Mouse (Mus musculus): ENCODE data around the gene Rrp9.

Gene Rrp9

DNA sequence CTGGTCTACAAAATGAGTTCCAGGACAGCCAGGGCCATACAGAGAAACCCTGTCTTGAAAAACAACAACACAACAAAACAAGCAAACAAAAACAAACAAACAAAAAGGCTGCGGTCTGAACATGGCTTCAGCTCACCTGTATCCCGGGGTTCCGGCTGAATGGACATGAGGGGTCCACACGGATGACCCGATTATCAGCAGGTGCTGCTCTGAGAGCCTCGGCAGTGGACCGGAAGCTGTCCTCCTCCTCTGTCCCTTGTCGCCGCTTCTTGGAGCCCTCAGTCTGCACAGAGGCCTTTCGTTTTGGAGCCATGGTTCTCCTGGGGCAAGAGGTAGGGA is at the start of gene Rrp9:
Gene Rrp9, plus strand, starts transcription at position 301 of the 339 bp plus-strand sequence.
- in situ Hi-C loops (cut with MboI, MseI), result loop anchor here (5.0 kb wide), 2 partner anchors 38 to 193 kb away; partner anchors contain the start of genes Acy1 and Poc1a

DNA sequence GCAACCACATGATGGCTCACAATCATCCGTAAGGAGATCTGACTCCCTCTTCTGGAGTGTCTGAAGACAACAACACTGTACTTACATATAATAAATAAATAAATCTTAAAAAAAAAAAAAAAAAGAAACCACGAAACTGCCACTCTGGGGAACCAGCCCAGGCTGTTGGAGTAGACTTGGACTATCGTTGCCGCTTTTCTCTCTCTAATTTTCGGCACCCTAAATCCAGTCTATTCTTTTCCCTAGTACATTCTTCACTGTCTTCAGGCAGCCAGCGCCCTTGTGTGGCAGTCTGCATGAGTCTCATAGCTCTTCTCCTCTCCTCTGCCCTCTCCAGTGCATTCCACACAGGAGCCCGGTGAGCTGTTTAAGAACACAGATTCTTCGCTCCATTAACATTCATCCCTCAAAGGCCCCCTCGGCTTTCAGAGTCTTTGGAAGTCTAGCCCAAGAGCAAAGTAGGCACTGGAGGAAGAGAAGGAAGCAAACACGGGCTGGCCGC is 47.0 kb upstream of the Rrp9 start:
- in situ Hi-C loops (cut with MboI, MseI), result loop anchor here (25.0 kb wide), 1 partner anchor 941 kb away; no protein-coding TSS in a partner anchor

DNA sequence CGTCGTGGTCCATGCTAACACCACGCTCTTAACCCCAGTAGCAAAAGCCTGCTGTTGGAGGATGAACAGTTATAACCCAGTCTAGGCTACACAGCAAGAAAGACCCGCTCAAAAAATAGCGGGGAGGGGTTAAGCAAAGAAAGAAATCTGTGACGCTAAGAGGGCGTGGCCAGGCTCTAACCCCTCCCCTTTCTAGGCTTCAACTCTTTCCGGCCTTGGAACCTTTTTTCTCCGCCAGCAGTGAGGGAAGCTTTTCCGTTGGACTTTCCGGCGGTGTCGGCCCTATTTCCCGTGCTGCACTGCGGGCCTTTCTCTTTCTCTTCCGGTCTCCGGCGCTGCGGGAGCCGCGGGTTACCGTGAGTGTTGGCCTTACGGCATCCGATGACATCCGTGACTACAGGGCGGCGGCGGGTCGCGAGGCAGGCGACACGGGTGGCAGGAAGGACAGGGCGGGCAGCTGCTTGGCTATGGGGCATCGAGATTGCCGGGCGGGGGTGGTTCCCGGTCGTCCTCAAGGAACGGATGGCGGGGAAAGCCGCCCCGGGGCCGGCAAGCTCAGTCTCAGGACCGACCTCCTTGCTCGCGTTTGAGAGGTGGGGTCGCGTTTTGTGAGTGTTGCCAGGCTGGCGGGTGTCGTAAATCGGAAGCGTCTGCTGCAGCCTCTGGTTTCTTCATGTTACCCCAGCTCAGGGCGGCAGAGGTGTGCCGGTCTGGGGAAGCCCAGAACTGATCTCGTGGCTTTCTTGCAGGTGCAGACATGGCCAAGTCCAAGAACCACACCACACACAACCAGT is 46.3 kb upstream of the Rrp9 start, which contains the start of gene Rpl29:
Gene Rpl29, plus strand, starts transcription at position 234 of the 794 bp plus-strand sequence.
- in situ Hi-C loops (cut with MboI, MseI), result loop anchor here (10.0 to 25.0 kb wide), 2 partner anchors 265 to 942 kb away; no protein-coding TSS in a partner anchor

DNA sequence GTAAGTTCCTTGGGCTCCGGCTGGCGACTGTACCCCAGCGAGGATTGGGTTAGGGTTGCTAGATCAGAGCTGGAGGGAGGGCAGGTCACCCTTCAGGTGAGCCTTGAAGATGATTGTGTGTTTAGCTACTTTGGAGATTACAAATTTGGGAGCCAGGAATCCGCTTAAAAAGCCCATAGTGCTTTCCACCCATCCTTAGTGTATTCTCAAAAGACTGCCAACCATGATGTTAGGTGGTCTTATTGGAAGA is 45.8 kb upstream of the Rrp9 start:
- in situ Hi-C loops (cut with MboI, MseI), result loop anchor here (10.0 to 25.0 kb wide), 2 partner anchors 265 to 943 kb away; no protein-coding TSS in a partner anchor

DNA sequence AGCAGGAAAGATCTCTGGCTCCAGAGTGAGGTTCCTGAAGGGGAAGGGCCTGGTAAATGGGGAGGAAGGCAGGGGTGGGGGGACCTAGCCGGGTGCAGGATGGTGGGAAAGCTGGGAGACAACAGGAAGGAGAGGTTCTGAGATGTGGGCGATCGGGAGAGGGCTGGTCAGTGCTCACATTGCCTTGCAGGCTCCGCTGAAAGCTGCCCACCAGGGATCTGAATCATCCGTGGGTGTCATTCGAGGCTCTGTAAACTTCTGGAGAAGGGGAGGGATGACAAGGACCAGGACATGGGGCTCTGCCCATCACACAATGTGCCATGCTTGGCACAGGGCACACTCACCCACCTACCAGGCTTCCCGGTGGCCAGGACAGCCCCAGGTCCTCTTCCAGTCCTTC is 42.4 kb upstream of the Rrp9 start:
- in situ Hi-C loops (cut with MboI, MseI), result loop anchor here (10.0 to 25.0 kb wide), 2 partner anchors 269 to 946 kb away; no protein-coding TSS in a partner anchor

DNA sequence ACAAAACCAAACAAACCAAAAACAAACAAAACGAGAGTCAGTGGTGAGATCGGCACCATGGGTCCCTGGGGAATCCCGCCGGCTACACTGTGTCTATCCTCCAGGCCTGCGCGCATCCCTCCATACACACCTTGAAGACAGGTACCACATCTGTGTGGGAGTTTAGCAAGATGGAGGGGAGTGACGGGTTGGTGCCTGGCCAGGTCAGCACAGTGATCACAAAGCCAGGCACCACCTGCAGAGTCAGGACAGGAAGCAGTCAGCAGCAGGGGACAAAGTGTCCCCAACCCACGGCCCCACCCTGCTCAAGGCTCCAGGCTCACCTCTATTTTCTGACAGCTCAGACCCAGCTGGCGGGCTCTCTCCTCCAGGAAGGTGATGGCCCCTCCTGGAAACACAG is 39.2 kb upstream of the Rrp9 start:
- in situ Hi-C loops (cut with MboI, MseI), result loop anchor here (5.0 to 25.0 kb wide), 3 partner anchors 41 to 949 kb away; partner anchors contain the start of genes Parp3 and Rrp9

DNA sequence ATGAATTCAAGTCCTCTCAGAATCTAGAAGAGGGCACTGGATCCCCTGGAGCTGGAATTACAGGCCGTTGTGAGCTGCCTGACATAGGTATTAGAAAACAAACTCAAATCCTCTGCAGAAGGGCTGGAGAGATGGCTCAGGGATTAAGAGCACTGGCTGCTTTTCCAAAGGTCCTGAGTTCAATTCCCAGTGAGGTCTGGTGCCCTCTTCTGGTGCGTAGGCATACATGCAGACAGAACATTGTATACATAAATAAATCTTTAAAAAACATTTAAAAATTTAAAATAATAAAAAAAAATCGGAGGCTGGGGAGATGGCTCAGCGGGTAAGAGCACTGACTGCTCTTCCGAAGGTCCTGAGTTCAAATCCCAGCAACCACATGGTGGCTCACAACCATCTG is 33.1 kb upstream of the Rrp9 start:
- in situ Hi-C loops (cut with MboI, MseI), result loop anchor here (25.0 kb wide), 1 partner anchor 955 kb away; no protein-coding TSS in a partner anchor

DNA sequence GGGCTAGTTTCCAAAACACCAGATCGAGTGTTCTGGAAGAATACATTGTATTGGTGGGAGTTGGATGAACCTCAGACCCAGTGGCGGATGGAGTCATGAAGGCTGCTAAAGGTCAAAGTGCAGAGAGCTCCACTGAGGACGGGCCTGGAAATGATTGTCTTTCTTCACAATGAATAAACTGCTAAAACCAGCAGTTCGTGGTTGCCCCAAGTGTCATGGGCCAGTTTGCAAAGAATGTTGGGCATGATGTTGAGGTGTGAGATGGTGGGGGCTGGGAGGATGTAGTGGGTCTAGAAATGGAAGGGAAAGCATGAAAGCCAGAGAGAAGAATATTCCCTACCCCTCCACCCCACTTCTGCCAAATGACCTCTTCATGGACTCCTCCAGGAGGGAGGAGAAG is 30.9 kb upstream of the Rrp9 start:
- in situ Hi-C loops (cut with MboI, MseI), result loop anchor here (25.0 kb wide), 1 partner anchor 958 kb away; no protein-coding TSS in a partner anchor

DNA sequence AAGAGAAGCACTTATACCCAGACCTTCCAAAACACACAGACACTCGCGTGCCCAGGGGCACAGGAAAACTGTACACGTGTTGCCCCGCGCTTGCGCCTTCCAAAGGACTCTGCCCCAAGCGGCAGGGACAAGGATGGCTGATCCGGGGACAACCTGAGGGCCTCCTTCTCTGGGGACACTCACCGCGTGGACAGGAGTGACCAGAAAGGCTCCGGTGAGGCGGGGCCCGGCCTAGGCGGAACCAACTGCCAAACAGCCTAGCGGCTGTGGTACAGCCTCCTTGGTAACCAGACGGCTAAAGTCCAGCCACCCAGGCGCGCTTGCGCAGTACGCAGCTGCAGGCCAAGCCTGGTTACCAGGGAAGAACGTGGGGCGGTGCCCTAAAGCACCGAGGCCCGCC is 28.4 kb upstream of the Rrp9 start, which contains the start of the genes Abhd14b and Abhd14a:
Gene Abhd14b, plus strand, starts transcription at position 112 of the 400 bp plus-strand sequence.
Gene Abhd14a, minus strand, starts transcription at position 331 of the 400 bp plus-strand sequence.
- in situ Hi-C loops (cut with MboI, MseI), result loop anchor here (25.0 kb wide), 1 partner anchor 960 kb away; no protein-coding TSS in a partner anchor

DNA sequence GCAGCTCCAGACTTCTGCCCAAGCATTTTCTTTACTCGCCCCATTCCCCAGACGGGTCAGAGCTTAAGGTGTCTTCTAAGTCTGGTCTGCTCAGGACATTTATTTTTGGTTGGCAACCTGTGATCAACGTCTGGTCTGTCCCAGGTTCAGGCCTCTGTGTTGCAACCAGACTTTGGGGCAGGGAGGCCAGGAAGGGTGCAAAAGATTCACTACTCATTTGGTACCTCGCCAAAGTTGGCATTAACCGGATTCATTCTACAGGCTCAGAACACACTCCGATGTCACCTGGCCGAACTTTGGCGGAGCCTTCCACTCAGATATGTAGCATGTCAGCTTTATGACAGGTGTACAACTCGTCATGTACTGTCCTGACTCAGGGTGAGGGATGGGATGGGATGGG is 27.8 kb upstream of the Rrp9 start:
- in situ Hi-C loops (cut with MboI, MseI), result loop anchor here (25.0 kb wide), 1 partner anchor 961 kb away; no protein-coding TSS in a partner anchor

DNA sequence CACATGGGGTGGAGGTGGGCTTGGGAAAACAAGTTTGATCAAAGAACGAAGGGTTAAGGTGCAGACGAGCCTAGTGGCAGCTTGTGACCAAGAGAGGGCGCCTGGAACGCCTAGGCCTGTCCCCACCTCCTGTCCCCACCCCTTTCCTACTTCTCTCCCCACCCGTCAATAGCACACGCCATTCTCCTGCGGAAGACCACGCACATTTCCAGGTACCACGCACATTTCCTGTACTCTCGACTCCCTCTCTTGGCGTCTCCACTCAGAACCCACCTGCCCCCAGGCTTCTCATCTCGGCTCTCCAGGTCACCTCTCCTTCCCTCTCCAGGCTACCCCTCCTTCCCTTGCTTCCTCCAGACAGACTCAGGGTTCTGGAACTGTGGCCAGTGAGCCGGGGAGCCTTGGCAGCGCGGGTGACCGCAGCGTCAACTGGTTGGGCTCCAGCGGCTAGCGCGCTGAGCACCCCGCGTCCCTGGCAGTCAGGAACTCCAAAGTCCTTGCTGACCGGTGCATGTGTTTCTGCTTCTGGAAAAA is 27.2 kb upstream of the Rrp9 start:
- in situ Hi-C loops (cut with MboI, MseI), result loop anchor here (25.0 kb wide), 1 partner anchor 961 kb away; no protein-coding TSS in a partner anchor

DNA sequence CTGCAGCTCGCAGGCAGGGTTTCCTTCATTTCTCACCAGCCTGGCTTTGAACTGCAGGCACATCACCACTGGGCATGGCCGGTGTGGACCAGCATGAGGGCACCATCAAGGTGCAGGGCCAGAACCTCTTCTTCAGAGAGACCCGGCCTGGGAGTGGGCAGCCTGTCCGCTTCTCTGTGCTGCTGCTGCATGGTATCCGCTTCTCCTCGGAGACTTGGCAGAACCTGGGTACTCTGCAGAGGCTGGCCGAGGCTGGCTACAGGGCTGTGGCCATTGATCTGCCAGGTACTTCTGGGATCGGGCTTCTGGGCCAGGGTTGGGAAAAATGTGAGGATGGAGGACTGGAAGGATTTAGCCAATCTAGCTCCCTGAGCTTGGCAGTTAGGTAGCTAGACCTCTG is 25.8 kb upstream of the Rrp9 start:
- in situ Hi-C loops (cut with MboI, MseI), result loop anchor here (25.0 kb wide), 1 partner anchor 963 kb away; no protein-coding TSS in a partner anchor

DNA sequence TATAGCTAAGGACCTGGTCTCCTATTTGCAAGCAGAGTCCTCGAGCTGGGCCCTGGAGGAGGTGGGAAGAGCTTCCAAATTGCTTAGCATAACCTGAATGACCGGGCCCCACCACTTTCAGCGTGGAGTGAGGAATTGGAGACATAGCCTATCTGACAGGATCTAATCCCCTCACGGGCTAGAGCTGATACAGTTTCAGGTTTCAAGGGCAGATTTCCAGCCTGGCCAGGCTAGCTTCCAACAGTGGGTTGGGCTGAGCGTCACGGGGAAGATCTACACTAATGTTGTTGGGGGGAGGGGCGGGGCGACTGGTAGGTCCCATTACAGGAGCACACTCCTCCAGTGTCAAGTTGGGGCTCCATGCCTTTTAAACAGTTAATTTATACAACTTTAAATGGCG is 25.1 kb upstream of the Rrp9 start:
- in situ Hi-C loops (cut with MboI, MseI), result no loop called here

DNA sequence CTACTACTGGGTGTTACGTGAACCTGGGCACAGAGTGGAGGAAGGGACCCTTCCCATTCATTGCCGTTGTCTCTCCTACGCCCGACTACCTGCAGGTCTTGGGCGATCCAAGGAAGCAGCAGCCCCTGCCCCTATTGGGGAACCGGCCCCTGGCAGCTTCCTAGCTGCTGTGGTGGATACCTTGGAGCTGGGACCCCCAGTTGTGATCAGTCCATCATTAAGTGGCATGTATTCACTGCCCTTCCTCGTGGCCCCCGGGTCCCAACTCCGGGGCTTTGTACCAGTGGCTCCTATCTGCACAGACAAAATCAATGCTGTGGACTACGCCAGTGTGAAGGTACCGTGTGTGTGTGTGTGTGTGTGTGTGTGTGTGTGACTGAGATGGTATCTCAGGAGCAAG is 24.5 kb upstream of the Rrp9 start:
- in situ Hi-C loops (cut with MboI, MseI), result no loop called here

DNA sequence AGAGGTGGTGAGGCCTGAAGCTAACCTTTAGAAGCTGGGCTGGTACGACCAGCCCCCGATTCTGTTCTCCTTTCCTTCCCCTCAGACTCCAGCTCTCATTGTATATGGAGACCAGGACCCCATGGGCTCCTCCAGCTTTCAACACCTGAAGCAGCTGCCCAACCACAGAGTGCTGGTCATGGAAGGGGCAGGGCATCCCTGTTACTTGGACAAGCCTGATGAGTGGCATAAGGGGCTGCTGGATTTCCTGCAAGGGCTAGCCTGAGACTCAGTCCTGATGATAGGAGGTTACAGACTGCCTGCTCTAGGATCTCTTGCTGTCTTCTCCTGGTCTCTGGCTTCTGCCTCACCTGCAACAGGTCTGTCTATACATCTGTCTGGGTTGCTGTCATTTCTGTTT is 23.9 kb upstream of the Rrp9 start:
- in situ Hi-C loops (cut with MboI, MseI), result no loop called here

DNA sequence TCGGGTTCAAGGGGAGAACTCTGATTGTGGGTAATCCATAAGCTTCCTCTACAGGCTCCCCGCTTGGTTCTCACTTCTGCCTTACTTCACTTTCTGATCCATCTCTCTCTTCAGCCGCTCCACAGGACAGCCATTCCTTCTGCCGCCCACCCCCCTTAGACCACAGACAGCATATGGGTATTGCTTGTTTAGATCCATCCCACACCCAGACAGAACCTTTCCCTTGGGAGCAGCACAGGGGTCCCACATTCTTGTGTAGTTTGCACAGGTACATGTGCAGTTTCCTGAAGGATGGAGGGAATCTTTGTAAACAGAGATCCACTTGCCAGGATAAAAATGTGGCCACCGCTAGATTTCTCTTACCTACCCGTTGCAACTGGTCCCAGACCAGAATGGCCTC is 23.4 kb upstream of the Rrp9 start:
- in situ Hi-C loops (cut with MboI, MseI), result no loop called here

DNA sequence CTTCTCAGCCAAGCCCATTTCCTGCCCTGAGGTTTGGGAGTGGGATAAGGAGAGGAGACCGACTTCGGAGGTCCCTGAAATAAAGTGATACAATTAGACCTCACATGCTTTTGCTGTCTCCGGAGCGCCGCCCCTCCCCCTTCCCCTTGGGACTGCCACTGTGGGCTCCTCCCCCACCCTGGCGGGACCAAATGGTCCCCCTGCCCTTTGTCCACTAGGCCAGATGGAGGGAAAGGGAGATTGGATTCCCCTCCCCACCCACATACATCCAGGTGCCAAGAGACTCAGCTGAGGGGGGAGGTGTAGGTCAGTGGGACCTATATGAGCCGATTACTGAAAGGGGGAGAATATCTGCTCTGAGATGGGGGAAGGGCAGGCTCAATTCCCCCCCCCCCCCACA is 22.9 kb upstream of the Rrp9 start:
- in situ Hi-C loops (cut with MboI, MseI), result no loop called here

DNA sequence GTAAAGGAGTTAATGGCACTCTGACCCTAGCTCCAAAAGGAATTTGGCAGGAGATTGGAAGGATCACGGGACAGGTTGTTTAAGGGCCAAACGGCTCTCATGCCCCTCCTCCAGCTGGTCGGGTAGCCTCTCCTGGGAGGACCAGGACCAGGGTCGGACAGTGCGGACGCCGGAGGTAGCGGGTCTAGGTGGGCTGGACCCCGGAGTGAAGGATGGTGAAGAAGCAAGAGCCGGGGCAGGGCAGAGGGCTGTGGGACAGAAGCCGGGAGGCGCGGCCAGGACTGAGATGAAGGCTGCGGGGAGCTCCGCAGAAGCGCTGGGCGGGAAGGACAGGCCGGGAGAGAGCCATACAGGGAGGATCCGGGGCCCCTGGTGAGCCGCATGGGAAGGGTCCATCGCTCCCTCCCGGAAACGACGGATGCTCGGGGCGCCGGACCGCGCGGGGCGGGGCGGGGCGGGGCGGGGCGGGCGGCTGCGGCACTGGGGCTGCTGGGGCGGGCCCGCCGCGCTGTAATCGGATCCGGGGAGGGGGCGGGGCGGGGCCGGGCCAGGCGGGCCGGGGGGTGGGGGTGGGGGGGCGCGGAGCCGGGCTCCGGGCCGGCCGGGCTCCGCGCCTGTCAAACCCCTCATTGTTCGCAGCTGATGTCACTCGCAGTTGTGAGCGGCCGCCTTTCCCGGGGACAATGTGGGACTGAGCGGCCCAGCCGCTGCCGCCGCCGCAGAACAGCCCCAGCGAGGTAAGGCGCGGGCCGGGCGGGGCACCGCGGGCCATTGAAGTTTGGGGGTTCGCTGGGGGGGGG is 22.3 kb upstream of the Rrp9 start, which contains the start of gene Pcbp4:
Gene Pcbp4, plus strand, starts transcription at position 21 of the 800 bp plus-strand sequence.
- in situ Hi-C loops (cut with MboI, MseI), result no loop called here

DNA sequence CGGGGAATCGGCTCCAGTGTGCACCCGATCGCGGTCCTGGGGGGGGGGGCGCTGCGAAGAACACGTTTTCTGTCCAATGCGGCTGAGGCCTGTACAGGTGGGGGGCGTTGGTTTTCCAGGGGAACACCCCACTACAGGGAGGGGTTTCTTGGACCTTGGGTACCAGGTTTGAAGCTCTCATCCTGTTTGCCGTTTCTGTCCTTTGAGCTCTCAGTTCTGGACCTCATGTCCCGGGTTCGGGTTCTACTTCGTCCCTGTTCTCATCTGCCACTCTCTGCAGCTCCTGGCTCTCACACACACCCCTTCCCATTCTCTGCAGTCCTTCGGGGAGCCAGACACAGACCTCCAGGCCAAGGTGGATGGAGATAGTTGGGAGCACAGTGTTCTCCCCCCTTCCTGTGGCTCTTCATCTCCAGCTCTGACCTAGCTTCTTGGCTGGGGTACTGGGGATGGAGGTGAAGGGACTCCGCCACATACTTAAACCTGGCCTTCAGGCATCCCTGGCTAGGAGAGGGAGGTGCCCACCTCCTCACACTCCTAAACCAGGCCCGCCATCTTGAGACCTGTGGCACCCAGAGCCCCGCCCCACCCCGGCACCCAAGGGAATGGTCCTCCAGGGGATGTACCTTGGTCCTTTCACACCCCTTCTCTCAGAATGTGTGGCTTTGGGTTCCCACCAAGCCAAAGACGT is 21.5 kb upstream of the Rrp9 start:
- in situ Hi-C loops (cut with MboI, MseI), result no loop called here

DNA sequence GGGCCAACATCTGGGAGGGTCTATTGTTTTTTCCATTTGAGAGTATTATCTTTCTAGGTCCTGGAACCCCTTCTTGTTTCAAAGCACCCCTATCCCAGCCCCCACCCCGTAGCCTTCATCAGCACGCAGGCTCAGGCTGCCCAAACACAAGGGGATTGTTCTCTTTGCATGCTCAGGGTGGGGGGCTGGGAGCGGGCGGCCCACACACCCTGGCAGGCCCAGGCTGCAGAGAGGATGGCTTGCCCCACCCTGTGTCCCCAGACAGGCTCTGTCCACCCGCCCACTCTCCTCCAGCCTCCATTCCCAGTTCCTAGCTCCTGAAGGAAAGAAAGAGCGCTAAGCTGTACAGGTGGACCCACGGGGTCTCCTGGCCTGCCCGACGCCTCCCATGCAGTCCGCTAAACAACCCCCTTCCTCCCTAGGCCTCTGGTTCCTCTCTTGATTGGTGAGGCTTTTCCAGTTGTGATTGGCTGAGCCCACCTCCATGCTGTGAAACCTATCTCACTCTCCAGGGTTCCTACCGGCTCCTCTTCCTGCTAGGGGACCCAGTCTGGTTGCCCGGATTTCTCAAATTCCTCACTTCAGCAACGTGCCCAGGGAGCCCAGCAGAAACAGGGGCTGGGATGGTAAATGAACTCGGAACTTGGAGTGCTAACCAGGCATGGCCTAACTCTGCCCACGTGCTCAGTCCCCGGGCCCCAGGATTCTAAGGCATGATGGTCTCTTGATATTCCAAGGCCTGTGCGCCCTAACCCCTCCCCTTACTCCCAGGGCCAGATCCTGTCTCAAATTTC is 20.7 kb upstream of the Rrp9 start:
- in situ Hi-C loops (cut with MboI, MseI), result no loop called here
